8 mouse cellular contexts compared by ENCODE assay signal in the genomic region with DNA sequence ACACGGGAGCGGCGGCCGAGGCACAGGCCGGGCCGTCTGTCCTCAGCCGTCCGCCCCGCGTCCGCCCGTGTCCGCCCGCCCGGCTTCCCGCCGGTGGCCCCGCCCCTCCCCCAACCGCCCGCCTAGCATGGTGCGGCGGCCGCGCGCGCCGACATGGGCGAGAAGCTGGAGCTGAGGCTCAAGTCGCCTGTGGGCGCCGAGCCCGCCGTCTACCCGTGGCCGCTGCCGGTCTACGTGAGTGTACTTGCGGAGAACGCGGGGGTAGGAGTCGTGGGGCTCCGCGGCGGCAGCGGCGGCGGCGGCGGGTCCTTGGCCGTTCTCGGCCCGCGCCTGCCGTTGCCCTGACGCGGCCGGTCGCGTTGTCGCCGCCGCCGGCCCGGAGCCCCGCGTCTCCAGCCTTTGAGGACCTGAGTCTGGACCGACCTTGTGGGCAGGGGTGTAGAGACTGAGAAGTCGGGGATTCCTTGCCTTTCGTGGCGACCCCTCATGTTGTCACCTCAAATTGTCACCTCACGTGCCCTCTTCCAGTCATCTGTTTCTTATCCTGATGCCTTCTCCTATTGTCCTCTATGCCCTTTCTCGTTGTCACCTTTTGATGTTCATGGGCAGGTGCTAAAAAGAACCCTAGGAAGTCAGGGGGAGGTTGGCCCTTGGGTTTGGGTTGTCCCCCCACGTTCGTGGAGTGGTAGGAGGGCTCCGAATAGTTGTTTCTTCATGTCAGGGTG. TPM values are rescaled to one million over a fixed set of nuclear protein-coding genes. Genes with fewer than 3 reads are reported as not detected.
DNase-seq lines count a peak whose midpoint lies in the region; ATAC-seq and TF ChIP-seq lines count a peak whose summit lies in the region.

No protein-coding gene starts in this region.

- no peaks in the 10 kb centered on the region for H3K36me3 ChIP-seq in lung, postnatal 0 days (ENCODE audit: insufficient read depth, low read length)
- H3K36me3 ChIP-seq in forebrain, embryonic 11.5 days (ENCODE audit: control insufficient read depth, insufficient read depth, low read length): no peaks in the 10 kb centered on the region
- H3K36me3 ChIP-seq in limb, embryonic 14.5 days (ENCODE audit: control insufficient read depth, insufficient read depth, low read length): no peaks in the 10 kb centered on the region
- no peaks in the 10 kb centered on the region for H3K36me3 ChIP-seq in small intestine, adult 2 months (ENCODE audit: control insufficient read depth, insufficient read depth, low read length)

- no peak for TF ChIP-seq EP300 in lung, postnatal 0 days (IDR thresholded peaks at IDR 0.05)

- peak overlapping the region; percentile 81 for H3K9ac ChIP-seq in lung, postnatal 0 days (replicated peaks; ENCODE audit: low read depth)
- H3K9ac ChIP-seq in forebrain, embryonic 11.5 days (ENCODE audit: low read length): peak overlapping the region; percentile 99
- H3K9ac ChIP-seq in limb, embryonic 14.5 days (ENCODE audit: low read depth, low read length, severe bottlenecking): peak overlapping the region; percentile 93

- WGBS in lung, postnatal 0 days: 1% methylated on average over 31 of the region's 75 CpGs
- 1% methylated on average over 59 of the region's 75 CpGs for WGBS in forebrain, embryonic 11.5 days
- under 1% methylated on average over 56 of the region's 75 CpGs for WGBS in limb, embryonic 14.5 days
- WGBS in small intestine, adult 2 months: under 1% methylated on average over 73 of the region's 75 CpGs

- no peaks in the 10 kb centered on the region for H3K9me3 ChIP-seq in lung, postnatal 0 days (ENCODE audit: low read length)
- H3K9me3 ChIP-seq in forebrain, embryonic 11.5 days (ENCODE audit: control insufficient read depth, low read length): no peaks in the 10 kb centered on the region
- no peaks in the 10 kb centered on the region for H3K9me3 ChIP-seq in limb, embryonic 14.5 days (ENCODE audit: control insufficient read depth, low read length)

- peaks cover 24% of the 10 kb centered on the region for H3K4me1 ChIP-seq in lung, postnatal 0 days (ENCODE audit: insufficient read depth, low read depth, low read length)
- H3K4me1 ChIP-seq in forebrain, embryonic 11.5 days (replicated peaks; ENCODE audit: control insufficient read depth, insufficient read depth, low read length): peaks cover 17% of the 10 kb centered on the region
- H3K4me1 ChIP-seq in limb, embryonic 14.5 days (ENCODE audit: control insufficient read depth, insufficient read depth, low read length): peaks cover 25% of the 10 kb centered on the region
- peaks cover 36% of the 10 kb centered on the region; the same call in 1 of the 2 replicates for H3K4me1 ChIP-seq in small intestine, adult 2 months (ENCODE audit: control insufficient read depth, insufficient read depth, insufficient read length, low read length)

- TF ChIP-seq CTCF in lung, postnatal 0 days (IDR thresholded peaks at IDR 0.05): no peak
- no peak for TF ChIP-seq CTCF in small intestine, adult 2 months (IDR thresholded peaks at IDR 0.05; ENCODE audit: extremely low read depth, insufficient read length, insufficient replicate concordance, low read depth, low read length)

- no peaks in the 10 kb centered on the region for H3K27me3 ChIP-seq in lung, postnatal 0 days (replicated peaks; ENCODE audit: insufficient read depth, low read length)
- no peaks in the 10 kb centered on the region for H3K27me3 ChIP-seq in forebrain, embryonic 11.5 days (ENCODE audit: control insufficient read depth, insufficient read depth, low read length)
- no peaks in the 10 kb centered on the region for H3K27me3 ChIP-seq in limb, embryonic 14.5 days (ENCODE audit: control insufficient read depth, insufficient read depth, low read length)
- H3K27me3 ChIP-seq in small intestine, adult 2 months (ENCODE audit: control insufficient read depth, insufficient read depth, low read length): no peaks in the 10 kb centered on the region

- peak overlapping the region; percentile 79 for H3K27ac ChIP-seq in lung, postnatal 0 days (ENCODE audit: low read length)
- peak overlapping the region; percentile 66 for H3K27ac ChIP-seq in forebrain, embryonic 11.5 days (ENCODE audit: low read depth, low read length)
- H3K27ac ChIP-seq in limb, embryonic 14.5 days (replicated peaks; ENCODE audit: low read depth, low read length): peak overlapping the region; percentile 72
- peak overlapping the region; percentile 41 for H3K27ac ChIP-seq in small intestine, adult 2 months (ENCODE audit: insufficient read depth, low read depth, low read length)

- DNase-seq in lung, postnatal 0 days (ENCODE audit: low spot score): no peak
- no peak for DNase-seq in lung, postnatal 36 days
- DNase-seq in forebrain, embryonic 11.5 days (ENCODE audit: low spot score): no peak
- no peak for DNase-seq in limb, embryonic 14.5 days (ENCODE audit: low spot score)
- no peak for DNase-seq in urinary bladder, postnatal 10 days (ENCODE audit: low spot score)
- DNase-seq in left cerebral cortex, postnatal 10 days (ENCODE audit: extremely low spot score in 1 of 2, low spot score in 2 of 2): no peak
- no peak for DNase-seq in layer of hippocampus, adult 9-11 months

- TF ChIP-seq POLR2A in limb, embryonic 14.5 days (IDR thresholded peaks at IDR 0.05; ENCODE audit: borderline replicate concordance, extremely low read depth, insufficient read depth, insufficient read length): no peak
- TF ChIP-seq POLR2A in small intestine, adult 2 months (IDR thresholded peaks at IDR 0.05; ENCODE audit: low read depth, low read length): no peak

- peak overlapping the region; percentile 91 for H3K4me2 ChIP-seq in lung, postnatal 0 days (replicated peaks; ENCODE audit: low read depth, low read length)
- H3K4me2 ChIP-seq in forebrain, embryonic 11.5 days (ENCODE audit: low read depth, low read length, severe bottlenecking): peak overlapping the region; percentile 83
- peak overlapping the region; percentile 96 for H3K4me2 ChIP-seq in limb, embryonic 14.5 days (replicated peaks; ENCODE audit: low read depth, low read length, severe bottlenecking)

- peak overlapping the region; percentile 97 for H3K4me3 ChIP-seq in lung, postnatal 0 days (ENCODE audit: low read depth, low read length)
- peak overlapping the region; percentile 98 for H3K4me3 ChIP-seq in forebrain, embryonic 11.5 days (ENCODE audit: low read depth, low read length)
- H3K4me3 ChIP-seq in limb, embryonic 14.5 days (replicated peaks; ENCODE audit: low read length): peak overlapping the region; percentile 97
- peak overlapping the region; percentile 98 for H3K4me3 ChIP-seq in small intestine, adult 2 months (ENCODE audit: low read depth, low read length)

- ATAC-seq in lung, postnatal 0 days: peak; percentile 26; the same call in 1 of the 2 replicates
- 0 out of 2 replicates have a peak, but pooled peaks have one; percentile 2 for ATAC-seq in forebrain, embryonic 11.5 days (replicated peaks; ENCODE audit: low FRiP score)
- peak; percentile 20 for ATAC-seq in limb, embryonic 14.5 days (ENCODE audit: low FRiP score, low read depth)

- intact Hi-C loops in left cerebral cortex, postnatal 10 days (cut with DNase I): no loop called here

RNA-seq across cellular contexts. Expression of a gene that starts 0.4 kb away (rescaled TPM):
- 7.4 and 9.6 TPM in 2 replicates for polyA plus RNA-seq in lung, postnatal 0 days (2015; fragmentation: Nextera tagmentation; extraction: Ambion mirVana)
- polyA plus RNA-seq in forebrain, embryonic 11.5 days (2014; fragmentation: Nextera tagmentation; extraction: Ambion mirVana): 34.5 and 34.9 TPM in 2 replicates
- polyA plus RNA-seq in limb, embryonic 14.5 days (2012; rRNA removed): 55.1 and 72.2 TPM in 2 replicates
- 22.7 and 25.6 TPM in 2 replicates for polyA plus RNA-seq in limb, embryonic 14.5 days (2014; fragmentation: Nextera tagmentation; extraction: Ambion mirVana)
- polyA plus RNA-seq in small intestine, adult 2 months (2012; rRNA removed): 57.6 and 83.7 TPM in 2 replicates
- 10 to 100 TPM; 59.1 to 60.1 TPM for total RNA-seq in left cerebral cortex, postnatal 10 days (2021)

RNA-seq across cellular contexts. Expression of a gene that starts 13.4 kb away (rescaled TPM):
- polyA plus RNA-seq in lung, postnatal 0 days (2015; fragmentation: Nextera tagmentation; extraction: Ambion mirVana): 49.3 and 58.2 TPM in 2 replicates
- 84.2 and 86.3 TPM in 2 replicates for polyA plus RNA-seq in forebrain, embryonic 11.5 days (2014; fragmentation: Nextera tagmentation; extraction: Ambion mirVana)
- polyA plus RNA-seq in limb, embryonic 14.5 days (2012; rRNA removed): 123 and 150 TPM in 2 replicates
- polyA plus RNA-seq in limb, embryonic 14.5 days (2014; fragmentation: Nextera tagmentation; extraction: Ambion mirVana): 75.1 and 82.9 TPM in 2 replicates
- polyA plus RNA-seq in small intestine, adult 2 months (2012; rRNA removed): 64.9 and 110 TPM in 2 replicates
- 100 to 1,000 TPM; 146 to 151 TPM for total RNA-seq in left cerebral cortex, postnatal 10 days (2021)

RNA-seq across cellular contexts. Expression of a gene that starts 42.5 kb away (rescaled TPM):
- polyA plus RNA-seq in lung, postnatal 0 days (2015; fragmentation: Nextera tagmentation; extraction: Ambion mirVana): 27.0 and 29.4 TPM in 2 replicates
- 116 and 119 TPM in 2 replicates for polyA plus RNA-seq in forebrain, embryonic 11.5 days (2014; fragmentation: Nextera tagmentation; extraction: Ambion mirVana)
- polyA plus RNA-seq in limb, embryonic 14.5 days (2012; rRNA removed): 78.0 and 102 TPM in 2 replicates
- polyA plus RNA-seq in limb, embryonic 14.5 days (2014; fragmentation: Nextera tagmentation; extraction: Ambion mirVana): 80.6 and 87.6 TPM in 2 replicates
- polyA plus RNA-seq in small intestine, adult 2 months (2012; rRNA removed): 23.0 and 40.2 TPM in 2 replicates
- 10 to 100 TPM; 39.7 to 43.1 TPM for total RNA-seq in left cerebral cortex, postnatal 10 days (2021)

RNA-seq across cellular contexts. Expression of a gene that starts 43.0 kb away (rescaled TPM):
- 59.9 and 69.1 TPM in 2 replicates for polyA plus RNA-seq in lung, postnatal 0 days (2015; fragmentation: Nextera tagmentation; extraction: Ambion mirVana)
- 160 and 163 TPM in 2 replicates for polyA plus RNA-seq in forebrain, embryonic 11.5 days (2014; fragmentation: Nextera tagmentation; extraction: Ambion mirVana)
- 109 and 110 TPM in 2 replicates for polyA plus RNA-seq in limb, embryonic 14.5 days (2012; rRNA removed)
- 119 and 121 TPM in 2 replicates for polyA plus RNA-seq in limb, embryonic 14.5 days (2014; fragmentation: Nextera tagmentation; extraction: Ambion mirVana)
- 26.0 and 41.8 TPM in 2 replicates for polyA plus RNA-seq in small intestine, adult 2 months (2012; rRNA removed)
- total RNA-seq in left cerebral cortex, postnatal 10 days (2021): 10 to 100 TPM; 57.0 to 62.1 TPM

RNA-seq across cellular contexts. Expression of a gene that starts 49.6 kb away (rescaled TPM):
- 0.07 TPM in 1 of 2 replicates, not detected in the other for polyA plus RNA-seq in lung, postnatal 0 days (2015; fragmentation: Nextera tagmentation; extraction: Ambion mirVana)
- 0.15 and 0.16 TPM in 2 replicates for polyA plus RNA-seq in forebrain, embryonic 11.5 days (2014; fragmentation: Nextera tagmentation; extraction: Ambion mirVana)
- 1.0 and 1.9 TPM in 2 replicates for polyA plus RNA-seq in limb, embryonic 14.5 days (2012; rRNA removed)
- polyA plus RNA-seq in limb, embryonic 14.5 days (2014; fragmentation: Nextera tagmentation; extraction: Ambion mirVana): 0.11 TPM in 1 of 2 replicates, not detected in the other
- polyA plus RNA-seq in small intestine, adult 2 months (2012; rRNA removed): 0.87 and 0.95 TPM in 2 replicates
- total RNA-seq in left cerebral cortex, postnatal 10 days (2021): 1 to 10 TPM; 1.7 to 2.0 TPM
